Mouse (Mus musculus) neutrophil, adult 5-6 weeks (primary cell): Measurements from ENCODE around the gene Trim46. TPM values are rescaled to one million over a fixed set of nuclear protein-coding genes. Genes with fewer than 3 reads are reported as not detected.

Experiments
- ATAC-seq: fragments of 151-379, 151-347 bp; 2 replicates; pipeline ENCODE4 v1.8.0; 2017; ENCODE audit warnings: mild to moderate bottlenecking, moderate TSS enrichment; ENCODE audit not compliant: insufficient number of reproducible peaks, poor library complexity, low FRiP score, severe bottlenecking; ENCODE audit errors: extremely low read depth
- total RNA-seq: library from RNA; stranded (forward); fragments of 200-1000 nt; gene quantifications from 2 replicates; pipeline ENCODE4 v1.2.3, GENCODE M21; 2017

The Trim46 gene
- total RNA-seq, 1 experiment from 2014 or later = 2.2 TPM

DNA sequence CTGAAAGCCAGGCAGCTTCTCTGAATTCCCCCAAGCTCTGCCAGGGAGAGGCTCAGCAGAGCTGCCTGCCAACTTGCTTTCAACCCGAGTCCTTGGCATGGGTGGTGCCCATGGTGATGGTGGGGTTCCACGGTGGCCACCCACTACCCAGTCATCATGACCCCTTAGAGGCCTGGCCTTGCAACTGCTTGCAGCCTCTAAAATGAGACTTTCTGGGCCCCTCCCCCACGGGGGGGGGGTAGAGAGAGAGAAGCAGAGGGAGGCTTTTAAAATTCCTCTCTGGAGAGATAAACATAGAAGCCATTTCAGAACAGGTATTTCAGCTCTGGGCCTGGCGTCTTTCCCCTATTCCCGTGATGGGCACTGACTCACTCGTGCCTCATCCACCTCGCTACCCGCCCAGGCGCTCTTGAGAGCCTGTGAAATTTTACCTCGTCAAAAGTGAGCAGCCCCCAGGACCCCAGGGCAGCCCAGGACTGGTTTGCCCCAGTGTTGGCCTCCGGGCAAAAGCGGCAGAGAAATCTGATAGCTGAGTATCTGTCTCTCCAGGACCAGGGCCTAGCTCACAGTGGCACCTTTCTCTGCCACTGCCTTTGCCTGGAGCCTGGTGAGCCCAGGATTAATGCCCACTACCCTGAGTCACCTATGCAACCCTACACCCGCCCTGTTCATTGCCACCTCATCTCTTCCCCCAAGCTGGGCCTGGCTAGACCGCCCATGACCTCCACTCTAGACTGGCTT lies 31.3 kb upstream of the Trim46 start:
- no peak for ATAC-seq

DNA sequence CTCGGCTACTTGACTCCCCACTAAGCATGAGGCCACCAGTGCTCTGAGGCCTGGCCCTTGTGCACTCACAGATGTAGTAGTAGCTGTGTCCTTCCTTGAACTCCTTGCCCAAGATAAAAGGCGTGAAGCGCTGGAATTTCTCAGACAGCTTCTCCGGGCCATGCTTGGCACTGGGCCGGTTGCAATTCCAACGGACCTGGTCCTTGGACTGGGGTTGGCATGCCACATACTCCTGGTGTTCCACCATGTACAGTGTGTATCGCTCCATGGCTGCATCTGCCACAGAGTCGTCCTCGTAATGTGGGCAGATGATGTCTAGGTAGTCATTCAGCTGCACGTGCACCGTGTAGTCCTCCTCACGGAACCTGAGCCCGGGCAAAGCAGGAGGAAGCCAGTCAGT lies 30.0 kb upstream of the Trim46 start:
- ATAC-seq = no peak

DNA sequence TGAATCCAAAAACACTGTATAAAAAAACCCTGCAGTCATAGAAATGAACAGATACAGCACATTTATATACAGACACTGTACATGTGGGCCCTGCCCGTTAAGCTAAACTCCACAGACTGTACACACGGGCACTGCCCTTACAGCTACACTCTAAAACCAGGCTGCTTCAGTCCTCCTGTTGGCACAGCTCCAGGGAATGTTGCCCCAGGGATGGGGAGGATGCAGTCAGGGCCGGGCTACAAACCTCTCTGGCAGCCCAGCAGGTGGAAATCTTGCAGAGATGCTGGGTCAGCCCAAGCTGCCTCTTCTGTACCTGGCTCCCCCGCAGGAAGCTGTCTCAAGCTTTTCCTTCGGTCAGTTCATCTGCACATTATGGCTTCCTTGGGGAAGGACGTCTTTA lies 25.7 kb upstream of the Trim46 start:
- no peak for ATAC-seq

DNA sequence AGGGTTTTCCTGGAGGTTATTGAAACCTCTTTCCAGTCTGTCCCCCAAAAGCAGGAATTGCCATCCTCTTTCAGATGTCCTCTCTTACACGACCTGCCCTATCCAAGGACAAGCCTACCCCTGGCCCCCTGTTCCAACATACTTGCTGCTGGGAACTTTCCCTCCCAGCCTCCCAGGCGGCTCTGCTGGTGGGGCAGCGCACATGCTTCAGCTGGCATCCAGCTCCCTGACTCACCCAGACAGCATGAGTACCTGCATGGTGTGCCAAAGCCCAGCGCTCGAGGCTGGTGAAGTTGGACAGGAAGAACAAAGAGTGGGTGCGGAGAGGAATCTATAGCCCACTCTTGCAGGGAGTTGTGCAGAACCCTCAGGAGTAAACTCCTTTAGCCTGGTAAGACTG lies 24.8 kb upstream of the Trim46 start:
- ATAC-seq = no peak

DNA sequence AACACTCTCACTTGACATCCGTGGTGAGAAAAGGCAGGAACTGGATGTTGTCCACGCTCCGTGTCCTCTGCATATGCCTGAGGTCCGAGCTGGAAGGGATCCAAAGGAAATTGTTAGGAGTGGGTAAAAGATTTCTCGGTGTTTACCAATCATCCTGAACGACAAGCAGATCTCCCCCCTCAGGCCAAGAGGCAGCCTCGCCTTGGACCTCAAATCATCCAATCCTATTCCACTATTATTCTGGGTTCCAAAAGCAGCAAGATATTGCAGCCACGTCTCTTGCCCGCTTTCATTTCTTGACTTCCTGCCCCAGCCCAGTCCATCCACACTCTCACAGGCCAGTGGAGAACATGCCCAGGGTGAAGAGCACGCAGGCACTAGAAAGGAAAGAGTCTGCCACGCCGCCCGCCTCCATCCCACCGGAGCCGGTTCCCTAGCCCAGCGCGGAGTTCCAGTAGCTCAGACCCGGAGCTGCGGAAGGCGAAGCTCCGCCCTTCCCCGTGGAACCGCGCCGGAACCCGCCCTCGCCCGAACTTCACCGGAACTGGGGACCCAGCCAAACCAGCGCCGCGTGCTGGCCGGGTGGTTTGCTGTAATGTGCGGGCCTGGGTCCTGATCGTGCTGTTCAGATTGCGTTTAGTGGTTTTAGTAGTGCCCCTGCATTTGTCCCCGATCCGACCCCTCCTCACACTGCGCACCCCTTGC lies 24.1 kb upstream of the Trim46 start, which contains the start of gene Slc50a1:
Slc50a1 (minus strand) TSS at position 520 of the 705 bp plus-strand sequence.
- peak; percentile 34 for ATAC-seq

DNA sequence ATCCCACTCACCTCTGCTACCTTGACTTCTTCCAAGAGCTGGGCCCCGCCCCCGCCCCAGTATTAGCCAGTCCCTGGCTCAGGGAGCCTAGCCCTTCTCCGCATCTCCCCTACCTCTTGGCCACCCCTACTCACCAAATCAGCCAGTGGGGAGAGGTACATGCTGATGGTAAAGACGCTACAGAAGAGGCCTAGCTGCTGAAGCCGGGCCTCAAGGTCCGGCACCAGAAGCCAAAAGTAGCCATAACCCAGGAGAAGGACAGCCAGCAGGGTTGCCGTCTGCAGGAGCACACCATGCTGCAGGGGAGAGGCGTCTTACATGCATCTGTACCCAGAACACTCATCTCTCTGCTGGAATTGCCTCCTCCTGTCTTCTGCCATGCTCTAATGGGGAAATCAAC lies 22.8 kb upstream of the Trim46 start:
- no peak for ATAC-seq

DNA sequence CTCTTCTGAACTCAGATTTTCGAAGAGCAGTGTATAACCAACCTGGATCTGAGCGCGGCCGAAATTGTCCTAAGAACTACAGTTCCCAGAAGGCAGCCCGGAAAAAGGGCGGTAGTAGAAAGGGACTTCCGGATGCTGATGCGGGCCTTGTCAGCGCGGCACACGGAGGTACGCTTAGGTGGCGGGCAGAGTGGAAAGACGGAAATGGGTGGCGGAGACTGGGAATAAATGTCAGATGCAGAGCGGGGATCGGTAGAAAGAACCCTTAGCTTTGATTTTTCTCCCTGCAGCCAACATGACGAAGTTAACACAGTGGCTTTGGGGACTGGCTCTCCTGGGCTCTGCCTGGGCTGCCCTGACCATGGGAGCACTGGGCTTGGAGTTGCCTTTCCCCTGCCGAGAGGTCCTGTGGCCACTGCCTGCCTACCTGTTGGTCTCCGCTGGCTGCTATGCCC lies 20.4 kb upstream of the Trim46 start:
- peak; percentile 88 for ATAC-seq

DNA sequence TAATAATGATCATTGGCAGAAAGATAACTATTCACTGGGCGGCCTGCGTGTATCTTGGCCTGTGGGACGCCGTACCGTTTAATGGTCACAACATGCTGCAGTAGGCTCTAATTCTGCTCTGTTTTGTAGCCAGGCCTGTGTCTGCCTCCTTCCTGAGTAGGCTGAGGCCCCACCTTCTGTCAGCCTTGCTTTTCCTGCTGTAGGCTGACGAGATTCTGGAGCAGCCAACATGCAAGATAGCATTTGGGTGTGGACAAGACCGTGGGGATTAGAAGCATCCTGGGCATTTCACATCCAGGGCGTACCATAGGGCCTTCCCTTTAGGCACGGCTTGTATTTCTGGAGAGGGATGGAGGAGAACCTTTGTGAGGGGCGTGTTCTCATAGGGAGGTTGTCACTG lies 16.3 kb upstream of the Trim46 start:
- no peak for ATAC-seq

DNA sequence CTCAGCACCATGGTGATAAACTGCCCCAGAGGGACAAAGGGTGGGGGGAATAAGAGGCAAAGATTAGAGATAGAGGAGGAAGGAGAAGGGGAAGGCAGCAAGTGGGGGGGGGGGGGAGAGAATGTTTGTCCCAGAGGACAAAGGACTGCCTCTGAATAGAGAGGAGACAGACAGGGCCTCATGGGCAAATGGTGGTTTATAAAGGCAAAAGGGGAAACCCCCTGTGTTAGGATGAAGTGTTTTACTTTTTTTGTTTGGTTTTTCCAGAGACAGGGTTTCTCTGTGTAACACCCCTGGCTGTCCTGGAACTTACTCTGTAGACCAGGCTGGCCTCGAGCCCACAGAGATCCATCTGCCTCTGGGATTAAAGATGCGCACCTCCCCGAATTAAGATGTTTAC lies 14.1 kb upstream of the Trim46 start:
- ATAC-seq = no peak

DNA sequence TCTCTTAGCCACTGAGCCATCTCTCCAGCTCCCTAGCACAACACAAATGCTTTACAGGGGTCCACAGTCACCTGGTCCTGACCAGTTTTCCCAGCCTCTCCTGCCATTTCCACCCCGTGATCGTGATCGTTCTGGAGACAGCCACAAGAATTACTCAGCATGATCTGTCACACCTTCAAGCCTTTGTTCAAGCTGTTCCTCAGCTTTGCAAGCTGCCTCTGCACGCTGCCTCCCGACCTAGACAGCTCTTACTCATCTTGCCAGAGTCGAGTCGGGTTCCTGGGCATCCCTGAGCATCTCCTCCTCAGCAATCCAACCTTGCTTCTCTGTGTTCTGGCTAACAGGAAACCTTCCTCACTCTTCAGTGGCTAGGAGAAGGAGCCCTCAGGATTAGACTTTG lies 13.0 kb upstream of the Trim46 start, which contains the start of gene Dpm3:
Dpm3 (plus strand) TSS at position 283 of the 400 bp plus-strand sequence.
- no peak for ATAC-seq

DNA sequence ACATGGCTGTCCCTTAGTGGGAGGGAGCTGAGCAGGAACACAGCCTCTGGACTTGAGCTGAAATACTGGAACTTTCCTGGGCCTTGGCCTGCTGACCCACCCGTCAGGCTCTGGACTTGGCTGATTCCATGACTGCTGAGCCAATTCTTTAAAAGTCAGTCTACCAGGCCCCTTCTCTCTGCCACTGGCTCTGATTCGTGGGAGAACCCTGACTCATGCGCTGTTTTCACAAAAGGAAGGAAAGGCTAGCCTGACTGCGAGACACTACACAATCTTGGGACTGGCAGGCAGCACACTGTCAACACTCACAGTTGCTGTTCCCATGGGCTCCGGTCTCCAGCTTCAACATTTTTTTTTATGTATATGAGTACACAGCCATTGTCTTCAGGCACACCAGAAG lies 10.1 kb upstream of the Trim46 start:
- no peak for ATAC-seq

DNA sequence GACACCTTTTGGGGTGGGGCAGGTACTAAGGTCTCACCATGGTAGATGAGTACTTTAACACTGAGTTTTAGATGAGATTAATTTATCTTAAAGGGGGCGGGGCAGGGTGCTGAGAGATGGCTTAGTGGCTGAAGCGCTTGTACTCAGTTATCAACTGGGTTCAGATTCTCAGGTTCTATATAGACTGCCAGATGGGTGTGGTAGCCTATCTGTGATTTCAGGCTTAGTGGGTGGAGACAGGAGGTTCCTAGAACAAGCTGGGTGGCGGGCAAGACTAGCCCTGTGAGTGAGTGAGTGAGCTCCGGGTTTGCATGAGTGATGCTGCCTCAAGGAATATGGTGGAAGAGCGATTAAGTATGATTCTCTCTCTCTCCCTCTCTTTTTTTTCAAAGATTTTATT lies 8.9 kb upstream of the Trim46 start:
- no peak for ATAC-seq

DNA sequence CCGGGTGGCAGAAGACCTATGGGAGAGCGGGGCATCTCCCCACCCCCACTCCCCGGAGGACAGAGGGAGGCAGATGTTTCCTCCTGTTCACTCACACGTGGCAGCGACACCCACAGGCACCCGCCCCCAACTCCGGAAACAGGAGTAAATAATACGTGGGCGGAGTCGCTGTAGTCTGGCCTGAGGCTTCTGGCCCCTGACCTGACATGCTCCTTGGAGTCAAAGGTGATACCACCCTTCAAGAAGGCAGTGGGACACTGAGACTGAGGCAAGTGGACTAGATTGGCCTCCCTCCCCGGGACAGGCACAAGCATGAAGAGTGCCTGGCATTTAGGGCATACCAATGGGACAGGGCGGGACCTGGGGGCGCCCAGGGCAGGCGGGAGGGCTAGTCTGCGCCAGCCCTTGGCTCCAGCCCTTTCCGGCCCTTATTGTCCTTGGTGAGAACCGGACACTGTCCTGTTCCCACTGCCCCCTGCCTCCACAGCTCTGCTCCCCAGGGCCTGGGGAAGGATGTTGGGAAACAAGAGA lies 5.3 kb upstream of the Trim46 start:
- ATAC-seq = peak; percentile 76

DNA sequence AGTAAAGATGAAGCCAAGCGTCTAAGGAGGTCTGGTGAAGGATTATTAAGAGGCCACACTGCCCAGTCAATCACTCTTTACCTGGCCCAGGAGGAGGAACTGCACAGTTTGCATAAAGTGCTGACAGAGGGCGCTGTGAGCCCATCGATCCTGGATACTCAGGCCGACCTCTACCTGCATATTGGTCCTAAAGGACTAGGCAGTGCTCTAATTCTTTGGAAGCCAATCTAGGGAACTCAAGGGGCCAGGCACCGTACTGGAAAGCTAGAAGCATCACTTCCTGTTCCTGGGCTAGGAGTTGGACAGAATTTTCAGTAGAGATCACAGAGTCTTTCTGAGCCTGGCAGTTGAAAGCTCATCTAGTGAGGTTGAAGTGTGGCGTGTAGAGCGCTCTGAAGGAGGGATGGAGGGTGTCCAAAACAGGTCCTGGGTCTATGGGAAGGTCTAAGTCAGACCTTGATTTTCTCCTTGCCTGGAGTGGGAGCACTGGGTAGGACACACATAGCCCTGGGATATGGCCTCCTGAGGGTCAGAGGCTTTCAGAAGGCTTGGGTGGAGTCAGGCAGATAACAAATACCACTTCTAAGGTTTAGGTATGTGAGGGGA lies 4.4 kb upstream of the Trim46 start:
- ATAC-seq = peak; percentile 38

DNA sequence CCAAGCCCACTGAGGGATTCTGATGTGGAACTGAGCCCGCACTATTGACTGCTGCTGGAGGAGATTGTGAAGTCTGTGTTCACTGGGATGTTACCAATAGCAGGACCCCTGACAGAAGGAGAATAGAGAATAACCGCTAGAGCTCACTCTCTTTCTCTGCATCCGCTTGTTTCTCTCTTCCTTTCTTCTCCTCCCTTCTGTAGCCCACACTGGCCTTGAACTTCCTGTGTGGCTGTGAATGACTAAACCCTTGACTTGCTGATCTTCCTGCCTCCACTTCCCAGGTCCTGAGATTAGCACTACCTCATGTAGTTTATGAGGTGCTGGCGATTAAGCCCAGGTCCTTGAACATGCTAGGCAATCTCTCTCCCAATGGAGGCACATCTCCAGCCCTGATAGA lies 1.4 kb upstream of the Trim46 start:
- no peak for ATAC-seq

DNA sequence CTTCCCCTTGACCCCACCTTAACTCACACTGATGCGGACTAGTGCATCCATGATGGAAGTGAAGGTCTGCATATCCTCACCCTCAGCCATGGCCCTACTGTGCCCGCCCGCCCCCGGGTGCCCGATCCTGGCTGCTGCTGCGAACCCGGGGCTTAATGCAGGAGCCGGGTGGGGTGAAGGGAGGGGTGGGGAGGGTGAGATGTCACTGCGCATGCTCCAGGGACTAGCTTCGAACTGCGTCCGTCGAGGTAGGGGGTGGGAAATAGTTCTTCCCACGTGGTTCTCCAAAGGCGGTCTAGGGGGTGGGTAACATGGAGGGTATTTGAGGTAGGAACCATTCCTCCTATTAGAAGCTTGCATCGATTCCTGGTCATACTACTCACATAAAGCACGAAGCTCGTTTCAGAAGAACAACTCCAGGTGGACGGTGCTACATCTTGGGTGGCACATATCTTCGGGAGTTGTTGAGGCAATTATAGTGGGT lies 379 bp downstream of the Trim46 start, which contains the start of gene Krtcap2:
Krtcap2 (plus strand) TSS at position 279 of the 484 bp plus-strand sequence.
- ATAC-seq = no peak

DNA sequence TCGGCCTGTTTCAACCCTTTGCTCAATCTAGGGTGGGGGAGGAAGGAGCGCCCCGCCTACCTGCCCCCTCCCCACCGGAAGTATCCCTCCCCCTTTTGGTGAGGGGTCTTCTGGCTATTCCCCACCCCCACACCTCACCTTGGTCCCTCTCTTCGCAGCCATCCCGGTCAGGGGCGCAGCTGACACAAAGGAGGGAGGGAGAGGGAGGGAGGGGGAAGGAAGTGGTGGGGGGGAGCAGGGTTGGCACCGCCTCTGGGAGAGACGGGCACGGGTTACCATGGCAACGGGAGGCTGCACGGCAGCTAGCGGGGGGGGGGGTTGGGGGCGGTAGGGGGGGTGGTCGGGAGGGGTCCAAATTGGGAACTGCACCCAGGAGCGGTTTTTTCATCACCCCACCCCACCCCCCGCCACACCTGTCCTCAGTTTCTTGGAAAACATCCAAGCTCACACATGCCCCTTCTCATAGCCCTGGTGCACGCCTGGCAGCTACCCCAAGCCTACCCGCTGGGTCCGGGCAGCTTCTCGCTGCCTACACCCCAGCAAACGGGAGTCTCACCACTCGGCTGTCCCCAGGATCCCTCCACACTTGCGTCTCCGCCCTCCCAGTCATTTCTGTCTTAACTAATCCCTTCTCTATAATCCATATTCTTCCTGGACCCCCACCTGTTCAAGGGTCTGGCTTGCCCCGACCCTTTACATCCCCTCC lies 974 bp downstream of the Trim46 start:
- no peak for ATAC-seq

DNA sequence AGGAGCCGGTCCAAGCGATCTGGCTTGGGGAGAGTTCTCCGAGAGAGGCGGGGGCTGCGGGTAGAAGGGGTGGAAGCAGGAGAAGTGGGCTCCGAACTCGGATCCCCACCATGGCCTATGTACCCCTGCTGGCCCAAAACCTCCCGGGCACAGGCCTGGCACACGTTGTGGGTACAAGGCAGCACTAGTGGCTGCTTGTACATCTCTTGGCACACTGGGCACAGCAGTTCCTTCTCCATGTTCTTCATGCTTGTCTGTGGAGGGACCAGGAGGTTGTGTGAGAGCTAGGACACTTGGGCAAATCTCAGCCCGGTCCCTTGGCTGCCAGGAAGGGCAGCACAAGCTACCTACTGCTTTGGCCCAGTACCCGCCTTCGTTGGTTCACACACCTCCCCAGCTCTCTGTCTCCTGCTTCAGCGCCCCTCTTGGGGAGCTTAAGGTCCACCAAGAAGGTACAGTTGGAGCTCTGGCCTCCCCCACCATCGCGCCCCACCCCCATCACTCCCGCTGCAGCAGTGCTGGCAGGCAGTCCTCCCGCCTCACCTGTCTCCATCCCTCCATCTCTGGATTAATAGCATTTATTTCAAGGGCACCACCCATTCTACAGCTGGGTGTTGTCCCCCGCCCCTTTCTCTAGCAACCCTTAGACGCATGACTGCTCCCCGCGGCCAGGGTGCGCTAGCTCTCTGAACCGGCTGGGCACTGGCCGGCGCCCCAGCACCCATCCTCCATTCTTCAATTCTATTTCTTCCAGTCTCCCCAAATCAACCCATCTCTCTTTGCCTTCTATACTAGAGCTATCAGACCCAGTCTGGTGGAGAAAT lies 1.7 kb downstream of the Trim46 start:
- 0 out of 2 replicates have a peak, but pooled peaks have one; percentile 13 for ATAC-seq
